Mouse (Mus musculus): ENCODE measurements at regions not wholly inside any gene's neighbourhood (a gene's known extent, or its start where the extent isn't known, plus 50 kb on each side); places are given as distances from the start of the nearest gene placed in this dataset.

DNA sequence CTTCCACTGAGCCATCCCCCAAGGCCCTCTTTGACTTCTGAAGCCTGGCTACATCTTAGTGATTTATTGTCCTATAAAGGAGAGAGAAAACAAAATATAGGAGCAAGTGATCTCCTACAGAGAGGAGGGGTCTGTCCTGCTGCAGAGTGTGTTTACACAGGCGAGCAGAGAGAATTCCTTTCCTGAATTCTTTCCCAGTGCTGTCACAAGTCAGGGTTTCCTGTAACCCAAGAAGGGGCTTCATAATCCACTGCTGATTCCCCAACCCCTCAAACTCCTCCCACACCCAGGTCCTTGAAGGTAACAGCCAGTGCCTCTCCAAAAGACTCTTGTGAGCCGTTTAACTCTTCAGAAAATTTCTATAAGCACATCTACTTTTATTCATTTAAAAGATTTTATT is 66.8 kb upstream of the Tpm1 start:
- no peak for DNase-seq

DNA sequence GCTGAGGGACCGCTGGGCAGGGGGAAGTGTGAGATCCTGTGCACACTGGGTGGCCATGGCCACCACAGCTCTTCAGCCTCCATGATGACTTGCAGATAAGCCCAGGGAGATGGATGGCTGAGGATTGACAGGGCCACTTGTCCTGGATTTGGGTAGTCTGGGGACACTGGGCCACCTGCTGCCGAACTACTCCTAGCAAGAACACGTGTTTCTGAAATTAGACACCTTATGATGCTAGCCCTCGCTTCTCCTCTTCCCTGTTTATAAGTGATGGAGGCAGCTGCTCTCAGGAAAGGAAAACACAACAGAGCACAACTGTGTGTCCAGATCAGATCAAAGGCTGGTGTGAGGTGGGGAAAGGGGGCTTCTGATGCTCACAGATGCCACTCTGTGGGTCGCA is 64.9 kb upstream of the Tpm1 start:
- no peak for DNase-seq

DNA sequence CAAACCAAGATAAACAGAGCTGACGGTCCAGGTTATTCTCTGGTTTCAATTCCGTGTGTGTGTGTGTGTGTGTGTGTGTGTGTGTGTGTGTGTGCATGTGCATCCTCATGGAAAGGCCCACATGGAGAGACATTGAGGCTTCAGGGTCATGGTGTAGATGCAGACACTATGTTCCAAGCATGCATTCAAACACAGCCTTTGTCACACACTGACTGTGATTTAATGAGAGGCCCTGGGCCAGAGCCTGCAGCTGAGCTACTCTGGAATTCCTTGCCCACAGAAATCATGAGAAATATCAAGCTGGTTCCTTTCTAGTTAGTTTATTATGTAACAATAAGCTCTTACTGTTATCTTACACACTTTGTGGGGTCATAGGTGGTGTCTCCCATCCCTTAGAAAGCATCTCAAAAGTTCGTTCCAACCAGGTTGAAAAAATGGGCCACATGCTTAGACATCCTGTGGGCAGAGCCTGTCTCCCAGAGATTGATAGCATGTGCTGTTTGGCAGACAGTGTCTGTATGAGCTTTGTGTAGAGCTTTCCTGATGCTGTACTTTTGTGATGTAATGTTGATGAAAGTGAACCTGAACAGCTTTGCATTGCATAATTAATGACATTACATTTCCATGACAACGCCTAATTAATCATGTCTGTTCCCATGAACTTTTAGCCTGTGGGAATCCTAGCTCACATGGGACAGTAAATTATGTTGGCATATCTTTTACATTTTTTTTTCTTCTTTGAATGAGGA is 62.8 kb upstream of the Tpm1 start:
- no peak for DNase-seq

DNA sequence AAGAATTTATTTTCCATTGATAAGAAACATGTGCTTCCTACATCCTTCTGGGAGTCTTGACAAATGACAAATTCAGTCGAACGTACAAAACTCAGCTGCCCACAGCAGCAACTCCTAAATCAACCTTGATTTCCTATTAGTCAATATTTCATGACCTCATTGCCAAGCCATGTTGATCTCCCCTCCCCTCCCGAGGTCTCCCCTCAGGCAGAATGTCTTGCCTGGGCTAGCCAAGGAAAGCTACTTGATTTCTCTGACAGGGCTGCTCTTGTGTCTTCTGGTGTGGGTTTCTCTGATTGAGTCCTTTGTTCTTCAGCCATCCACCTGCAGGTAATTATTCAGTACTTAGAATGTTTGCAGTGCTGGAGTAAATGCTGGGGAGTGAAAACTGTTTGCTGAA is 58.7 kb upstream of the Tpm1 start:
- DNase-seq: no peak

DNA sequence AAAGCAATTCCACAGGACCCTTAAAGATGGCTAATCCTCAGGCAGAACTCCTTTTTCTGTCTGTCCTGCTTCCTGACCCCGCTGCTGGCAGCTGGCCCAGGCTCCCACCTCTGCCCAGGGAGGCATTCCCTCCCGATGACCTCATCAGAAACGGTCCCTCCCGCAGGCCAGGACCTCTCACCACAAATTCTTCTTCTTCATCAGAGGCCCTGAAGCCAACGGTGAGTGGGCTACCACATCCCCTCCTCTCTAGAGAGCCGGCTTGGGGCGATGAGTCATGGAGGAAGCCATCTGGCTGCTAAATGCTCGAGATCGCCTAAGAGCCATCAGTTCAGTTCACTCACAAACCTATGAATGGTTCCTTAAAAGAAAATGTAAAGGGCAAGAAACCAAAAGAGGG is 56.7 kb upstream of the Tpm1 start:
- DNase-seq: peak; percentile 40

DNA sequence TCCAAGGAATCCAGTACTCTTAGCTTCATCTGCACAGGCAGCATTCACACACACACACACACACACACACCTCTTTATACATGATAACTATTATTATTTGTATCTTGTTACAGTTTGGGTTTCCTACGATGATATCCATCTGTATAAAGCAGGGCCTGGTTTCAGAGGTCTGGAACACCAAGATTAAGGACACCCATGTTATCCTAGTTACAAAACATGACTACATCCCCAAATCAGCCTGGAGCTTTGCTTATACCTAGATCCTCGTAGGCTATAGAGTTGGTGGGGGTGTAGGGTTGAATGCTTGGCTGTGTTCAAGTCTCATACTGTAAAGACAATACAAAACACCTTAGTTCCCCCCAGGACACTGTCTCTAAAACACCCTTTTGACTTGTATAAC is 56.0 kb upstream of the Tpm1 start:
- DNase-seq: no peak

DNA sequence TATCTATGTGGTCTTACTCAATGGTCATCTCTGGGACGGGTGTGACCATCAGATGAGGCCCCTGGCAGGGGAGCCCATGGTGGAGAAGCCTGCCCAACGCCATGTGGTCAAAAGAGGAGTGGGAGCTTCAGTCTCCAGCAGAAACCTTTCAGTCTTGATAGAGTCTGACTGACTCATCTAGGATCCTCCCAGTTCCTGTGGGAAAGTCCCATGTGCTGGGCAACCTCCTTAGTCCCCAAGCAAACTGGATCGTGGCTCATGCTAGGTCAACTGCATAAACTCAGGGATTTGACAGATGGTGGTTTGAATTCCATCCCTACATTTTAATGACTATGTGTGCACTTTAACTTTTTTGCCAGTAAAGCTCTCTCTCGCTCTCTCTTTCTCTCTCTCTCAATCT is 55.4 kb upstream of the Tpm1 start:
- DNase-seq: no peak

DNA sequence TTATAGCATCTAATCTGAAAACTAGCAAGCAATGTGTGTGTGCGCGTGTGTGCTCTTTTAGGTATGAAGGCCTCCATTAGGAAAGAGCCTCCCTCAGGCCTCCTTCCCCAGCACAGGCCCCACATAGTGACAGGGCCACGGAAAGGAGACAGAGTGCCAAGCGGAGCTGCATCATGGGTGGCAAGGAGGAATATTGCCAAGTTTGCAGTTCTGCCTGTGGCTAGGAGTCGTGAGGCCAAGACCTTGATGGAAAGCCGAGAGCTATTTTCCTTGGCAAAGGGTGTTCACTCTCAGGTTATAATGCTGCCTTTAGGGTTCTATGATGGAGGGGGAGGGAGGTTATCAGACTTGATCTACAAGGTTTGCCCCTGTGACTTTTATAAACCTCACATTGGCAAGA is 53.4 kb upstream of the Tpm1 start:
- no peak for DNase-seq

DNA sequence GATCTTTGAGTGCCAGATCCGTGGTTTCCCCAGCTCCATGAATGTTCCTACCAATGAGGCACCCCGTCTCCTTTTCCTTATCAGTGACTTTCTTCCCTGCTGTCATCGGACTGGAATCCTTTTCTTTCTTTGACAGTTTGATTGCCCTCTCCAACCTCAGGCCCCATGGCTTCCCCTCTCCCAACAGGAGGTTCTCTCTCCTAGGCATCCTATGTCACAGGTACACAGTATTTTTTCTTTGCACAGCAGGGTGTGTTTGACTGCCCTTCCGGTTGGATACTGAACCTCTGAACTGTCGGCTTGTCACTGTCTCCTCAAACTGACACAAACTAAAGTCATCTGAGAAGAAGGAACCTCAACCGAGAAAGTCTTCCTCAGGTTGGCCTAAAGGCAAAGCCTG is 50.3 kb upstream of the Tpm1 start:
- no peak for DNase-seq
